Mouse (Mus musculus): Measurements from ENCODE around the gene Nono. TPM values are rescaled to one million over a fixed set of nuclear protein-coding genes. Genes with fewer than 3 reads are reported as not detected.

Gene Nono
- polyA plus RNA-seq, 1 experiment = 430 TPM

GRCm38 (mm10) chrX:101420700-101421095, 8.4 kb upstream of the Nono start, which contains the start of gene Zmym3:
Gene Zmym3 (minus strand): TSS chrX:101420849.
- TF ChIP-seq POLR2A (IDR thresholded peaks at IDR 0.05; ENCODE audit: borderline replicate concordance, extremely low read depth, insufficient read depth, insufficient read length, poor library complexity, severe bottlenecking) = no peak
- no peak for TF ChIP-seq CTCF (IDR thresholded peaks at IDR 0.05; ENCODE audit: borderline replicate concordance, extremely low read depth, insufficient read depth, insufficient read length)
- peak; percentile 26 for DNase-seq (ENCODE audit: low read depth)

GRCm38 (mm10) chrX:101423462-101423861, 5.7 kb upstream of the Nono start:
- TF ChIP-seq POLR2A (IDR thresholded peaks at IDR 0.05; ENCODE audit: borderline replicate concordance, extremely low read depth, insufficient read depth, insufficient read length, poor library complexity, severe bottlenecking) = no peak
- no peak for DNase-seq (ENCODE audit: low read depth)

GRCm38 (mm10) chrX:101427774-101428173, 1.3 kb upstream of the Nono start:
- DNase-seq (ENCODE audit: low read depth) = peak; percentile 8
- TF ChIP-seq CTCF (IDR thresholded peaks at IDR 0.05; ENCODE audit: borderline replicate concordance, extremely low read depth, insufficient read depth, insufficient read length) = peak; percentile 20; the same call in 1 of the 2 replicates
- TF ChIP-seq POLR2A (IDR thresholded peaks at IDR 0.05; ENCODE audit: borderline replicate concordance, extremely low read depth, insufficient read depth, insufficient read length, poor library complexity, severe bottlenecking) = no peak

GRCm38 (mm10) chrX:101428785-101429141, 355 bp upstream of the Nono start:
- TF ChIP-seq POLR2A (IDR thresholded peaks at IDR 0.05; ENCODE audit: borderline replicate concordance, extremely low read depth, insufficient read depth, insufficient read length, poor library complexity, severe bottlenecking) (no peak), CTCF (IDR thresholded peaks at IDR 0.05; ENCODE audit: borderline replicate concordance, extremely low read depth, insufficient read depth, insufficient read length) (no peak)
- DNase-seq (ENCODE audit: low read depth) = peak; percentile 49

- no peak for DNase-seq (ENCODE audit: low read depth)
- no peak for TF ChIP-seq POLR2A (IDR thresholded peaks at IDR 0.05; ENCODE audit: borderline replicate concordance, extremely low read depth, insufficient read depth, insufficient read length, poor library complexity, severe bottlenecking)
- TF ChIP-seq CTCF (IDR thresholded peaks at IDR 0.05; ENCODE audit: borderline replicate concordance, extremely low read depth, insufficient read depth, insufficient read length) = no peak
Observed at GRCm38 (mm10) chrX:101429976-101430375, 858 bp downstream of the Nono start.

- TF ChIP-seq POLR2A (IDR thresholded peaks at IDR 0.05; ENCODE audit: borderline replicate concordance, extremely low read depth, insufficient read depth, insufficient read length, poor library complexity, severe bottlenecking) (no peak), CTCF (IDR thresholded peaks at IDR 0.05; ENCODE audit: borderline replicate concordance, extremely low read depth, insufficient read depth, insufficient read length) (no peak)
- no peak for DNase-seq (ENCODE audit: low read depth)
Observed at GRCm38 (mm10) chrX:101448886-101449475, 19.9 kb downstream of the Nono start, which contains the start of gene Itgb1bp2. Gene Itgb1bp2 (plus strand): TSS chrX:101449088.

- TF ChIP-seq CTCF (IDR thresholded peaks at IDR 0.05; ENCODE audit: borderline replicate concordance, extremely low read depth, insufficient read depth, insufficient read length) = no peak
- TF ChIP-seq POLR2A (IDR thresholded peaks at IDR 0.05; ENCODE audit: borderline replicate concordance, extremely low read depth, insufficient read depth, insufficient read length, poor library complexity, severe bottlenecking) = no peak
- DNase-seq (ENCODE audit: low read depth) = no peak
Observed at GRCm38 (mm10) chrX:101451147-101451546, 22.0 kb downstream of the Nono start.

GRCm38 (mm10) chrX:101451591-101451990, 22.5 kb downstream of the Nono start:
- TF ChIP-seq CTCF (IDR thresholded peaks at IDR 0.05; ENCODE audit: borderline replicate concordance, extremely low read depth, insufficient read depth, insufficient read length) (no peak), POLR2A (IDR thresholded peaks at IDR 0.05; ENCODE audit: borderline replicate concordance, extremely low read depth, insufficient read depth, insufficient read length, poor library complexity, severe bottlenecking) (no peak)
- DNase-seq (ENCODE audit: low read depth) = no peak

GRCm38 (mm10) chrX:101472202-101472601, 43.1 kb downstream of the Nono start:
- TF ChIP-seq CTCF (IDR thresholded peaks at IDR 0.05; ENCODE audit: borderline replicate concordance, extremely low read depth, insufficient read depth, insufficient read length) = no peak
- TF ChIP-seq POLR2A (IDR thresholded peaks at IDR 0.05; ENCODE audit: borderline replicate concordance, extremely low read depth, insufficient read depth, insufficient read length, poor library complexity, severe bottlenecking) = no peak
- DNase-seq (ENCODE audit: low read depth) = no peak

- DNase-seq (ENCODE audit: low read depth) = no peak
- TF ChIP-seq CTCF (IDR thresholded peaks at IDR 0.05; ENCODE audit: borderline replicate concordance, extremely low read depth, insufficient read depth, insufficient read length) (no peak), POLR2A (IDR thresholded peaks at IDR 0.05; ENCODE audit: borderline replicate concordance, extremely low read depth, insufficient read depth, insufficient read length, poor library complexity, severe bottlenecking) (no peak)
Observed at GRCm38 (mm10) chrX:101481604-101482350, 52.7 kb downstream of the Nono start.

- peak; percentile 82 for TF ChIP-seq CTCF (IDR thresholded peaks at IDR 0.05; ENCODE audit: borderline replicate concordance, extremely low read depth, insufficient read depth, insufficient read length)
- DNase-seq (ENCODE audit: low read depth) = peak; percentile 82
Observed at GRCm38 (mm10) chrX:101486487-101487152, 57.5 kb downstream of the Nono start.

Other genes with a start within 250 kb of the Nono start
- gene Snx12, start 206.8 kb upstream of the Nono start, polyA plus RNA-seq (2012; rRNA removed) = 40.8 and 48.7 TPM in 2 replicates
- 12.7 and 14.7 TPM in 2 replicates for gene Foxo4, start 174.8 kb upstream of the Nono start, polyA plus RNA-seq (2012; rRNA removed)
- not detected in 2 replicates for gene Gm614, start 165.3 kb upstream of the Nono start, polyA plus RNA-seq (2012; rRNA removed)
- gene Il2rg, start 161.1 kb upstream of the Nono start, polyA plus RNA-seq (2012; rRNA removed) = 4.1 and 5.9 TPM in 2 replicates
- gene Gm20489, start 160.3 kb upstream of the Nono start, polyA plus RNA-seq (2012; rRNA removed) = not detected in 2 replicates
- 63.6 and 77.3 TPM in 2 replicates for gene Med12, start 155.3 kb upstream of the Nono start, polyA plus RNA-seq (2012; rRNA removed)
- gene Nlgn3, start 130.2 kb upstream of the Nono start, polyA plus RNA-seq (2012; rRNA removed) = 35.0 and 54.4 TPM in 2 replicates
- gene Gjb1, start 52.9 kb upstream of the Nono start, polyA plus RNA-seq (2012; rRNA removed) = 0.33 and 0.66 TPM in 2 replicates
- 178 and 190 TPM in 2 replicates for gene Zmym3, start 8.5 kb upstream of the Nono start, polyA plus RNA-seq (2012; rRNA removed)
- gene Itgb1bp2, start 19.8 kb downstream of the Nono start, polyA plus RNA-seq (2012; rRNA removed) = 3.3 and 5.4 TPM in 2 replicates
- gene Taf1, start 103.4 kb downstream of the Nono start, polyA plus RNA-seq (2012; rRNA removed) = 18.9 and 36.1 TPM in 2 replicates
- gene Ogt, start 210.7 kb downstream of the Nono start, polyA plus RNA-seq (2012; rRNA removed) = 339 and 474 TPM in 2 replicates

Data from brain, embryonic 14.5 days (tissue).